Mouse (Mus musculus) neural tube, embryonic 12.5 days (tissue): ENCODE measurements around the gene Irs1. TPM values are rescaled to one million over a fixed set of nuclear protein-coding genes. Genes with fewer than 3 reads are reported as not detected.

Experiments used
- ATAC-seq: fragments of 200-750 bp; cut with Nextera tagmentation; 2 replicates; pipeline ENCODE4 v1.8.0; 2017; ENCODE audit warnings: low read depth, mild to moderate bottlenecking, moderate TSS enrichment, moderate library complexity; ENCODE audit not compliant: low FRiP score
- H3K27ac ChIP-seq: fragments of 300-500 bp; sonication (generic); 2 replicates; pipeline ENCODE4 v1.5.1; 2016
- H3K27me3 ChIP-seq: fragments of 300-500 bp; sonication (generic); replicated peaks from 2 replicates; pipeline ENCODE4 v1.6.1; 2016; ENCODE audit warnings: mild to moderate bottlenecking
- H3K36me3 ChIP-seq: fragments of 300-500 bp; sonication (generic); 2 replicates; pipeline ENCODE4 v1.6.1; 2016; ENCODE audit warnings: mild to moderate bottlenecking
- H3K4me1 ChIP-seq: fragments of 300-500 bp; sonication (generic); 2 replicates; pipeline ENCODE4 v1.6.1; 2016
- H3K4me2 ChIP-seq: fragments of 300-500 bp; sonication (generic); replicated peaks from 2 replicates; pipeline ENCODE4 v1.6.1; 2016; ENCODE audit warnings: mild to moderate bottlenecking
- H3K4me3 ChIP-seq: fragments of 300-500 bp; sonication (generic); 2 replicates; pipeline ENCODE4 v1.5.1; 2016
- H3K9ac ChIP-seq: fragments of 300-500 bp; sonication (generic); 2 replicates; pipeline ENCODE4 v1.6.1; 2016; ENCODE audit warnings: mild to moderate bottlenecking
- H3K9me3 ChIP-seq: fragments of 300-500 bp; sonication (generic); 2 replicates; pipeline ENCODE4 v1.6.1; 2016; ENCODE audit warnings: mild to moderate bottlenecking
- WGBS: fragments of 180-500 bp; shearing (Covaris S2); methylation state at CpG from one replicate; pipeline ENCODE4 v1.1.7; 2016; 5-methylcytosine and 5-hydroxymethylcytosine counted together
- polyA plus RNA-seq: library from polyadenylated mRNA; unstranded; fragments of >200 nt; fragmentation: Nextera tagmentation; extraction: Ambion mirVana; gene quantifications from 2 replicates; pipeline ENCODE4 v1.2.1, GENCODE M21; 2016

The Irs1 gene
- polyA plus RNA-seq, 1 experiment from 2014 or later, result 12.6 TPM

DNA sequence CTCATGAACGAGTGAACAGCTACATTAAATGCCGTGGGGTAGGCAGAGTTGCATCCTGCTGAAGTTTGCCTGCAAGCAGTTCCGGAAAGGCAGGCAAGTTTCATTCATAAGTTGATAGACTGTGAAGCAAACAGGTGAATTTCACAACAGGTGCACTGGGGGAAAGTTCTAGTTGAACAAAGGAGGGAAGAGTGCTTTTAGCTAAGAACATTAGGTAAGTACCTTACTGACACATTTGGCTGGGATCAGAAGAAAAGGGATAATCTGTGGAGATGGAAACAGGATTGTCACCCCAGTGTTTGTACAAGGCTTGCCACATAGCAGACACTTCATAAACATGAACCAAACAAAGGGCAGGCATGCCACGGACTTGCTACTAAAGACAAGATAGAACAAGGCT, 53.0 kb downstream of the Irs1 start:
- 84% methylated on average over 4 of the region's 4 CpGs for WGBS
- Histone ChIP-seq H3K4me2 (no peak overlapping the region), H3K27ac (no peak overlapping the region), H3K9me3 (no peaks in the 10 kb centered on the region), H3K9ac (no peak overlapping the region), H3K36me3 (peaks cover 10% of the 10 kb centered on the region), H3K4me3 (no peak overlapping the region), H3K27me3 (no peaks in the 10 kb centered on the region), H3K4me1 (no peaks in the 10 kb centered on the region)
- no peak for ATAC-seq

DNA sequence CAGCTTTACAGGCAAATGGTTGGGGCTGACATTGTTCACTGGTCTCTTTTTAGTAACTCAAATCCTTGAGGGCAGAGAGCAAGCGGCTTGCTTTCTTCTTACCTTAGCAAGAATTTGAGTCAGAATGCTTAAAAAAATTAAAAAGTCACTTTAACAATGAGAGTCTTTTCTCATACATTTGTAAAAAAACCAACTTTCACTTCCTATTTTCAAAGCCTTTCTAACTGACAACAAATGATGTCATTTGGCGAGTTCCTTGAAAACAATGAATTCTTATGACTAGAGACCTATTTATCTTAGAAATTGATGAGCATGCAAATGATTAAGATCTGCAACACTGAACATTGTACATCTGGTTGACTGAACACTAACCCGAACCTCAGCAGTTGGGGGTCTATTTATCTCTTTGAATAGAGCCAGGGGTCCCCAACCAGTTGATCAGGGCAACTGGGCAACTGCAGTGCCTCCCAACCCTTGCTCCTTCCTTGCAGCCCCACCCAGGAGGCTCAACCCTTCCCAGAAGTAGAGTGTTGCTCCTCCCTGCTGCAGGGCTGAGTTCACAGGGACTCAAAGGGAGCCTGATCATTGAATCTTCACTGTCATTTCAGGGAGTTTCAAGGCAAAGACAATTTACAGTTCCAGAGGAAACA, 55.6 kb downstream of the Irs1 start:
- H3K27ac ChIP-seq, result no peak overlapping the region
- H3K9me3 ChIP-seq, result no peaks in the 10 kb centered on the region
- WGBS, result 40% methylated on average over 3 of the region's 3 CpGs
- ATAC-seq, result no peak
- no peaks in the 10 kb centered on the region for H3K4me1 ChIP-seq
- no peaks in the 10 kb centered on the region for H3K27me3 ChIP-seq
- H3K9ac ChIP-seq, result no peak overlapping the region
- no peak overlapping the region for H3K4me2 ChIP-seq
- no peak overlapping the region for H3K4me3 ChIP-seq
- peaks cover 10% of the 10 kb centered on the region for H3K36me3 ChIP-seq

DNA sequence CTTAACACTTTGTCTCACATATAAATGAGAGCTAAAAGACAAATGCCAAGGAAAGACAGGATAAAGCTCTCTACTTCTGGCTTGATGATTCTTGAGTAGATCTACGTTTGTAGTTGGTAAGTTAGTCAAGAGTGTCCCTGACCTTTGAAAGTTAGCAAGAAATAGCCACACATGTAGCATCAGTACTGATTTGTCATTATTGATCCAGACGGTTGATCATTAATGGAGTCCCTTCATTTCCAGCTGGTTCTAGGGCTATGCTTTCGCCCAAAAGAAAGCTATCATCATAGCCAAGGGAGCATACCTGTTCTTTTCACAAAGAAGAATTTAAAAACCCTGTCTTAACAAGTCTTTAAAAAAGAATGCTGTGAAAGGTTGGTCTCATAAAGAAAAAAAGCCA, 56.6 kb downstream of the Irs1 start:
- no peaks in the 10 kb centered on the region for H3K27me3 ChIP-seq
- H3K36me3 ChIP-seq, result peaks cover 10% of the 10 kb centered on the region
- no peaks in the 10 kb centered on the region for H3K9me3 ChIP-seq
- H3K4me1 ChIP-seq, result no peaks in the 10 kb centered on the region
- no peak for ATAC-seq
- H3K9ac ChIP-seq, result no peak overlapping the region
- no peak overlapping the region for H3K4me3 ChIP-seq
- H3K27ac ChIP-seq, result no peak overlapping the region
- WGBS, result 95% methylated on average over 3 of the region's 3 CpGs
- H3K4me2 ChIP-seq, result no peak overlapping the region

DNA sequence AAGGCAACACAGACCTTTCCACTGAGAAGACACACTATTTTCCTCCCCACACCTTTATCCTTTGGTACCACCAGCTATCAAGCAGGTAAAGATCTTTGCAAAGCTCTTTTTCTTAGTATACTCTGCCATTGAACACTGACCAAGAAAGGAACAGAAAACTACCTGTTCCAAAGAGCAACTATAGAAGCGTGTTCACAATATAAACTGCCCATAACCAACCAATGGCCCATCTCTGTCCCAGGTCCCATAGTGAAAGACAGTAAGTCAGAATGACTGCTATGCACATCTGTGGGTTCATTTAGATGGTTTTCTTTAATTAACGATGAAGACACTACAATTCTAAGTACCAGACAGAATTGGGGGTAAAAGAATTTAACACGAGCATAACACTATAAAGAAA, 58.4 kb downstream of the Irs1 start, which contains the start of gene Gm9747:
Gm9747 (plus strand) TSS at position 301 of the 400 bp plus-strand sequence.
- Histone ChIP-seq H3K9ac (no peak within 1 kb of the TSS), H3K27me3 (no peaks in the 10 kb centered on the region), H3K27ac (no peak within 1 kb of the TSS), H3K36me3 (peaks cover 10% of the 10 kb centered on the region), H3K4me3 (no peak within 1 kb of the TSS), H3K4me1 (no peaks in the 10 kb centered on the region), H3K9me3 (no peaks in the 10 kb centered on the region), H3K4me2 (no peak within 1 kb of the TSS)
- ATAC-seq, result no peak
- 91% methylated on average over 3 of the region's 3 CpGs for WGBS

DNA sequence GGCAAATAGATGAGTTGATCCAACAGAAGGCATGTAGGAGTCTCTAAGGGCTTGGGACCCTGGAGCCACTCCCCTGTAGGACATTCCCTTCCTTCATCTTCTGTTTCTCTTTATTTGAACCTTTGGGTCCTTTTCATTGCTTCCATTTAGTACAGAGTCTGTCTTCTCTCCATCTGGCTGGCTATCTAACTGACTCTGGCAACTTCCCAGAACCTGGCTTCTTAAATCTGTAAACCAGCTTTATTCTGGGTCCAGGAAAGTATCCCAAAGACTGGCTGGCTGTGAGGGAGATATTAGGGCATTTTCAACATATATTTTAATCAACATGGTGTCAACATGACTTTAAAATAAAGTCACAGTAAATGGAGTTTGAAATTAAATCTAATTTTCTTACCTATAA, 62.4 kb downstream of the Irs1 start:
- no peak overlapping the region for H3K27ac ChIP-seq
- H3K4me2 ChIP-seq, result no peak overlapping the region
- no peaks in the 10 kb centered on the region for H3K4me1 ChIP-seq
- no peak overlapping the region for H3K4me3 ChIP-seq
- ATAC-seq, result no peak
- no peaks in the 10 kb centered on the region; the same call in 1 of the 2 replicates for H3K36me3 ChIP-seq
- no peaks in the 10 kb centered on the region for H3K9me3 ChIP-seq
- no peaks in the 10 kb centered on the region for H3K27me3 ChIP-seq
- no peak overlapping the region for H3K9ac ChIP-seq

DNA sequence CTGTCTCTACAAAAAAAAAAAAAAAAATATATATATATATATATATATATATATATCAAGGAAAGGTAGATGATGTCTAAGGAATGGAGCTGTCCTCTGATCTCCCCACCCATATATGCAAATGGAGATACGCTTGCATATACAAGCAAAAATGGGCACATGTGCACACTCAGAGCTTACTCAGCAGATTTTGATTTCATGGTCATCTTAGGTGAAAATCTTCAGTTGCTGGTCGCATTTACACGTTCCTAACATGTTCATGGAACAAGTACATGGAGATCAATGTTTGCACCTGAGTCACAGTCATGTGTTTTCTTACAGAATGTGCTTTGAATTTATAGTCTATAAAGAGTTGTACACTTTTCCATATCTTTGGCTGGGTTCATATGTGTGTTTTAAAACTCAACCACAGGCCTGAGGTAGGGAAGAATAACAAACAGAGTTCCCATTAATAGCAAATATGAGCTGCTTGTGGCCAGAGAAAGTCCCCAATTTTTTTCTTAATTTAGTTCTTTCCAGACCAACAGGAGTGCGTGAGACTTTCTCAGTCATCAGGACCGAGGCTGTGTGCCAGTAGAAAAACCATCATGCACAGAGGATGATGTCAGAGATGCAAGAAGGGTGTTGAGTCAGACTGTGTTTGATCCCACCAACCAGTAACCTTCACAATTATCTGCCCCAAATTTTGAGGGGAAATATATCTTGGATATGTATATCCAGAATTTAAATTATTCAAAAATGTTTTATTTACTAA, 68.0 kb downstream of the Irs1 start:
- Histone ChIP-seq H3K4me3 (no peak overlapping the region), H3K4me1 (no peaks in the 10 kb centered on the region), H3K9ac (no peak overlapping the region), H3K36me3 (no peaks in the 10 kb centered on the region), H3K4me2 (no peak overlapping the region), H3K27me3 (no peaks in the 10 kb centered on the region), H3K27ac (no peak overlapping the region), H3K9me3 (no peaks in the 10 kb centered on the region)
- no peak for ATAC-seq
- WGBS, result 92% methylated on average over 5 of the region's 5 CpGs

DNA sequence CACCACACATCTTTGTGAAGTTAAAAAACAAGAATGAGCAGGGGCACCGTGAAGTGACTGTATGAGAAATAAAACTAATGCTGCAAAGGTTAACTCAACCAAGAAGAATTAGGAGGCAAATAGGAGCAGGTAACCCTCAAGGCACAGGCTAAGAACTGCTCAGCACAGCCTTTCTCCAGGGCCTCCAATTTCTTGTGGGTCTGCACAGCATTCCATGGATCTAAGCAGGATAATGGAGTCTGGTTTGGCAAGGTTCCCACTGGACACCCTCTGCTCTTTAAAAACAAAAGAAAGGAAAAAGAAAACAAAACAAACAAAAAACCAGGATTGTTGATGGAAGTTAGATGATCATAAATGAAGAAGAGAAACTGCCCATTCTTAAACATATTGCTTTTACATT, 69.8 kb downstream of the Irs1 start:
- Histone ChIP-seq H3K4me2 (no peak overlapping the region), H3K9ac (no peak overlapping the region), H3K36me3 (no peaks in the 10 kb centered on the region), H3K4me1 (no peaks in the 10 kb centered on the region), H3K27me3 (no peaks in the 10 kb centered on the region), H3K27ac (no peak overlapping the region), H3K9me3 (no peaks in the 10 kb centered on the region), H3K4me3 (no peak overlapping the region)
- WGBS, result 89% methylated on average over 1 of the region's 1 CpGs
- no peak for ATAC-seq

DNA sequence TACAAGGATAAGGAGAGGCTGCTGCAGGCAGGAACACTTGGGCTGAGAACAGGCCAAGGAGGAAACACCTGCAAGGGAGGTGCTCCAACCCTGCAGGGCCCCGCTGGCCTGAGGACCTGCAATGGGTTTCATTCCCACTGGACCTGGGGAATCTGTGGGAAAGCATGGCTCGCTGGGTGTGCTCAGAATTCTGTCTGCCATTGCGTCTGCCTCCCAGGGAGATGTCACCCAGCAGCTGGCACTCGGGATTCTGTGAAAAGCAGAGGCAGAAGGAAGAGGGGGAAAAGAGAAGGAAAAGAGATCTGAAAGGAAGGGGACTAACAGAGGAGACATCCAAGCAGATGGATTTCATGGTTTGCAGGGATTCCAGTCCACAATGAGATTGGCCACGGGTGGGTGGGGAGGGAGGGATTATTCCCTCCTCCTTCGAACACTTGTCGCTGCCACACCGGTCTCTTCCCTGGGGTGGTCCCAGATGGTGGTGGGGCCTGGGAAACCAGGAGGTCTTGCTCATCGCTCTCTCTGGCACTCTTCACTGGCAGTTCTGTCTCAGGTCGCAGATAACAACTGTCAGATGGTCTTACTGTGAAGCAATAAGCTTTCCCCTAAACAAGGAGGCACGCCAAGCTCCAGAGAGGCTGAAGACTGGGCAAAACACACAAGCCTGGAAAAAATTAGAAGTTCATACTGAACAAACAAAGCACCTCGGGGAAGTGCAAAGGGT, 70.4 kb downstream of the Irs1 start:
- 54% methylated on average over 12 of the region's 12 CpGs for WGBS
- ATAC-seq, result no peak

DNA sequence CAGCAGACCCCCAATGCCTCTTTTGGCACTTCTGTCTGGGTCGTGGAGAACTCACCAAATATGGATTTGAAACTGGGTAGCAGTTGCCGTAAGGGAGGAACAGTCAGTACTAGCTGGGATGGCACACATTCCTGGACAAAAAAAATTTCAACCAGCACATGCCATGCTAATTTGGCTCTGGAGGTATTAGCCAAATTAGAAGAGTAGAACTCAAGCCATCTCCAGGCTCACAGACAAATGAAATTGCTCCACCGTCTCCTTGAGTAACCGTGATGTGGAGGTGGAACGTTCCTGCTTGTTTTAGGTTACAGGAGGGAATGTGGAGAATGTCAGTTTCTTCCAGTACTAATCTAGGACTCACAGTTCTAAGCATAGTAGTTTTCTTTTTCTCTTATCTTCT, 83.7 kb downstream of the Irs1 start:
- Histone ChIP-seq H3K4me3 (no peak overlapping the region), H3K36me3 (no peaks in the 10 kb centered on the region), H3K27ac (no peak overlapping the region), H3K27me3 (no peaks in the 10 kb centered on the region), H3K4me1 (no peaks in the 10 kb centered on the region), H3K9ac (no peak overlapping the region), H3K4me2 (no peak overlapping the region), H3K9me3 (0 out of 2 replicates have a peak, but pooled peaks cover 5% of the 10 kb centered on the region)
- 91% methylated on average over 5 of the region's 5 CpGs for WGBS
- ATAC-seq, result no peak

More for the DNA sequence above, 70.4 kb downstream of the Irs1 start:
- Histone ChIP-seq H3K27ac (no peak overlapping the region), H3K4me3 (no peak overlapping the region), H3K36me3 (no peaks in the 10 kb centered on the region), H3K4me2 (no peak overlapping the region), H3K4me1 (no peaks in the 10 kb centered on the region), H3K27me3 (no peaks in the 10 kb centered on the region), H3K9me3 (no peaks in the 10 kb centered on the region), H3K9ac (no peak overlapping the region)

DNA sequence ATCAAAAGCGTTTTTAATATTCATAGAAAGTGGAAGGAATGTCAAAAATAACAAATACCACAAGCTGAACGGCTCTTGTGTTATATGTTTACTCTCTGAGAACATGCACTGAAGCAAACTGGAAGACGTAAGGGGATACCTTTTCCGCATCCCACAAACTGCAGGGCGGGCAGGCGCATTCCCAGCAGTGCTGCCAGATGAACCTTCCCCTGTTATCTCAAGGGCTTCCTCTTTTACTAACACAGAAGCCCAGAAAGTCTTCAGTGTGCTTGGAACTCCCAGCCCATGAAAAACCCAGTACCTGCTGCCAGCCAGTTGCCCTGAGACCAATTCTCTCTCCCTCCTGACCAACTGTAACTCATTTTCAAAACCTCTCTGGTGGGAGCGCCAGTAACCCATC, 90.6 kb downstream of the Irs1 start:
- Histone ChIP-seq H3K27me3 (no peaks in the 10 kb centered on the region), H3K9me3 (no peaks in the 10 kb centered on the region), H3K4me1 (no peaks in the 10 kb centered on the region), H3K9ac (no peak overlapping the region), H3K27ac (no peak overlapping the region), H3K36me3 (no peaks in the 10 kb centered on the region), H3K4me2 (no peak overlapping the region), H3K4me3 (no peak overlapping the region)
- ATAC-seq, result no peak
- WGBS, result 80% methylated on average over 7 of the region's 7 CpGs

DNA sequence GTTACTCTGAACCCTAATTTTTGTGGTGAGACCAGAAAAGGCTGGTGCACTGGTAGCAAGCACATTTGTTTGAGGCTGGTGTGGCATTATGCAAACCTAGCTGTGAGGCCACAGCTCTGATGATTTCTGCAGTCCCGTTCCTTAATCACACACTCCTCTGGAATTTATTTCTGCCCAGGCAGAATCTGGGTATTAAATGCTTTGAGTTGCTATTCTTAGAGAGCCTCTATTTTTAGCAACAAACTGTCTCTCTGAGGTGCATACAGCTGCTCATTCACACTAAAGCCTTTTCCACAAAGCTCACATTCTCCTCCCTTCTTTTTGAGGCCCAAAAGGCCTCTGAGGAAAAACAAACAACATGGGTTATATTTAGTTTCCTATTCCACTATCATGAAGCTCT, 91.3 kb downstream of the Irs1 start:
- 38% methylated on average over 1 of the region's 1 CpGs for WGBS
- Histone ChIP-seq H3K27ac (no peak overlapping the region), H3K36me3 (no peaks in the 10 kb centered on the region), H3K4me3 (no peak overlapping the region), H3K4me1 (no peaks in the 10 kb centered on the region), H3K4me2 (no peak overlapping the region), H3K9me3 (no peaks in the 10 kb centered on the region), H3K27me3 (no peaks in the 10 kb centered on the region), H3K9ac (no peak overlapping the region)
- ATAC-seq, result no peak

DNA sequence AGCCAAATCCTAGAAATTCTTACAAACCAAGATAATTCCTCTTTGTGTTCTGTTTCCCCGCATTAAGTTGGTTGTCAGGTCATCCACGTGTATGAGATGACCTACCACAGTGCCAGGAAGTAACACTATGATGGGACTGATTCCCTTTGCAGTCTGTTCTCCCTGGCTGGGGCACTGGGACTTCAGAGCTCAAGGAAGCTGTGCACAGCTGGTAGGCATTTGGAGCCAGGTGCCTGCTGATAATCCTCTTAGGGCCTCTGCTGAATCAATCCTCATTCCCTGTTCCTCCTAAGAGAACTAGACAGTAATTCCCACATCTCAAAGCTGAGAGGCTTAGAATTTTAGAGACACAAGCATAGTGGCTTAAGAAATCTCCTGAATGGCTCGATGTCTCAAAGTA, 99.6 kb downstream of the Irs1 start:
- no peak overlapping the region for H3K4me3 ChIP-seq
- no peak for ATAC-seq

More for the DNA sequence above, 99.6 kb downstream of the Irs1 start:
- Histone ChIP-seq H3K27ac (no peak overlapping the region), H3K9me3 (no peaks in the 10 kb centered on the region), H3K9ac (no peak overlapping the region), H3K4me2 (no peak overlapping the region), H3K4me1 (no peaks in the 10 kb centered on the region), H3K36me3 (no peaks in the 10 kb centered on the region), H3K27me3 (peaks cover 5% of the 10 kb centered on the region)
- 68% methylated on average over 3 of the region's 3 CpGs for WGBS
